Mouse (Mus musculus) testis, adult 2 months (tissue): ENCODE measurements around the gene Tnpo2. TPM values are rescaled to one million over a fixed set of nuclear protein-coding genes. Genes with fewer than 3 reads are reported as not detected.

Experiments
- H3K27ac ChIP-seq: fragments of 200-500 bp; 2 replicates; pipeline ENCODE4 v1.5.1; 2012; ENCODE audit warnings: low read depth, low read length; ENCODE audit not compliant: control insufficient read depth, insufficient read depth
- H3K27me3 ChIP-seq: fragments of 200-500 bp; 2 replicates; pipeline ENCODE4 v1.6.1; 2012; ENCODE audit warnings: mild to moderate bottlenecking, low read length, moderate library complexity; ENCODE audit not compliant: control insufficient read depth, insufficient read depth
- H3K36me3 ChIP-seq: fragments of 200-500 bp; 2 replicates; pipeline ENCODE4 v1.6.1; 2012; ENCODE audit warnings: mild to moderate bottlenecking, low read length; ENCODE audit not compliant: control insufficient read depth, insufficient read depth
- H3K4me1 ChIP-seq: fragments of 200-500 bp; 2 replicates; pipeline ENCODE4 v1.6.1; 2012; ENCODE audit warnings: low read length; ENCODE audit not compliant: control insufficient read depth, insufficient read depth
- H3K4me3 ChIP-seq: fragments of 200-500 bp; 2 replicates; pipeline ENCODE4 v1.5.1; 2012; ENCODE audit warnings: low read depth, mild to moderate bottlenecking, low read length, moderate library complexity, mixed read lengths; ENCODE audit not compliant: control insufficient read depth
- CTCF ChIP-seq: fragments of 200-500 bp; IDR thresholded peaks from 2 replicates; pipeline ENCODE4 v1.5.1; 2012; ENCODE audit warnings: low read depth, mild to moderate bottlenecking, inconsistent platforms, low read length, moderate library complexity; ENCODE audit not compliant: control insufficient read depth, insufficient read depth, insufficient replicate concordance
- POLR2A ChIP-seq: fragments of 200-500 bp; IDR thresholded peaks from 2 replicates; pipeline ENCODE4 v1.6.1; 2012; ENCODE audit warnings: low read depth, mild to moderate bottlenecking, inconsistent platforms, low read length, moderate library complexity; ENCODE audit not compliant: control insufficient read depth
- polyA plus RNA-seq: library from polyadenylated mRNA; depleted of rRNA; stranded (reverse); fragments of >200 nt; gene quantifications from 2 replicates; pipeline ENCODE4 v1.2.3, GENCODE M21; 2012

Gene Tnpo2
- polyA plus RNA-seq, 1 experiment = 44.9 TPM

DNA sequence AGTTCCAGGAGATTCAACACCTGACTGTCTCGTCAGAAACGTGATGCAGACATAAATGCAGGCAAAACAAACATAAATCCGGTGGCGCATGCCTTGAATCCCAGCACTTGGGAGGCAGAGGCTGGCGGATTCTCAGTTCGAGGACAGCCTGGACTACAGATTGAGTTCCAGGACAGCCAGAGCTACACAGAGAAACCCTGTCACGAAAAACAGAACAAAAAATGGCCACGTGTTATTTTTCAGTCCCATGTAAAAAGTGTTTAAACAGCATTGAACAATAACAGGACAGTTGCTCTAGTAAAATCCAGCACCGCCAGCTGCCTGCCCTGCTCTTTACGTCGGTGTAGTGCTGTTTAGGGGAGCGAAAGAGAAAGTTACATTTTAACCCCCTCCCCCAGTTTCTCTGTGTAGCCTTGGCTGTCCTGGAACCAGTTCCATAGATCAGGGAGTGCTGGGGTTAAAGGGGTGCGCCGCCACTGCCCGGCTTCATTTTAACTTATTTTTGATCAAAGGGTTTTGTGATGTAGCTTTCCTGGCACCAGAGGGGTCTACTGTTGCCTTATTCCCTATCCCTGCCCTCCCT is 896 bp upstream of the Tnpo2 start:
- Histone ChIP-seq H3K27me3 (no peaks in the 10 kb centered on the region), H3K4me3 (peak overlapping the region; percentile 12), H3K36me3 (no peaks in the 10 kb centered on the region), H3K4me1 (peaks cover 13% of the 10 kb centered on the region), H3K27ac (peak overlapping the region; percentile 61)
- TF ChIP-seq CTCF = no peak
- TF ChIP-seq POLR2A = no peak

DNA sequence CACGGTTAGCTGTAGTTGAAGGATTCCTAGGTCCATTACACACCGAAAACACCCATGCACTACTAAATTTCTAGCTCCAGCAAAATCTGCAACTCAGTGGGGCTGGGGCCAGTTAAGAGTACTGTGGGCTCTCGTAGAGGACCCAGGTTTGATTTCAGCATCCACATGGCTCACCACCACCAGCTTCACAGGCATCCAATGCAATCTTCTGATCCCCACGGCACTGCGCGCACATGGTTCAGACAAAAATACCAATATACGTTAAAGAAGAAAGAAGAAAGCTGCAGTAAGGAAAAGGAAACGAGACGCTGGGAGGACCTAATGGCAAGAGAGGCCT is 366 bp upstream of the Tnpo2 start:
- H3K27me3 ChIP-seq = no peaks in the 10 kb centered on the region
- H3K27ac ChIP-seq = peak overlapping the region; percentile 61; the same call in 1 of the 2 replicates
- peak overlapping the region; percentile 91 for H3K4me3 ChIP-seq
- no peak for TF ChIP-seq POLR2A
- TF ChIP-seq CTCF = no peak
- no peaks in the 10 kb centered on the region; the same call in 1 of the 2 replicates for H3K36me3 ChIP-seq
- peaks cover 13% of the 10 kb centered on the region for H3K4me1 ChIP-seq

DNA sequence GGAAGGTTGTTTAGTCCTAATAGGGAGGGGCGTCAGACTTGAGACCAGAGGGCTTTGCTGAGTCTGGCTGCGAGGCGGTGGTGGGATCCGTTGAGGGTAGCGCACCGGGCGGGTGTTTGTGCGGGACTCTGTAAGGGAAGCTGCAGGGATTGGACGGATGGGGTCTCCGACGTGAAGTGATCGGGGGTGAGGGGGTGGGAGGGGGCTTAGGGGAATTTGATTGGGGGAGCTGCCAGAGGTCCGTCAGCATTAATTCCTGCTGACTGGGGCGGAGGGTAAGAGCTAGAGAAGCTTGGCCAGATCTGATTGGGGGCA is 608 bp downstream of the Tnpo2 start:
- Histone ChIP-seq H3K27me3 (no peaks in the 10 kb centered on the region), H3K4me3 (peak overlapping the region; percentile 91), H3K4me1 (peaks cover 13% of the 10 kb centered on the region), H3K27ac (peak overlapping the region; percentile 85), H3K36me3 (no peaks in the 10 kb centered on the region; the same call in 1 of the 2 replicates)
- TF ChIP-seq CTCF (no peak), POLR2A (no peak)

DNA sequence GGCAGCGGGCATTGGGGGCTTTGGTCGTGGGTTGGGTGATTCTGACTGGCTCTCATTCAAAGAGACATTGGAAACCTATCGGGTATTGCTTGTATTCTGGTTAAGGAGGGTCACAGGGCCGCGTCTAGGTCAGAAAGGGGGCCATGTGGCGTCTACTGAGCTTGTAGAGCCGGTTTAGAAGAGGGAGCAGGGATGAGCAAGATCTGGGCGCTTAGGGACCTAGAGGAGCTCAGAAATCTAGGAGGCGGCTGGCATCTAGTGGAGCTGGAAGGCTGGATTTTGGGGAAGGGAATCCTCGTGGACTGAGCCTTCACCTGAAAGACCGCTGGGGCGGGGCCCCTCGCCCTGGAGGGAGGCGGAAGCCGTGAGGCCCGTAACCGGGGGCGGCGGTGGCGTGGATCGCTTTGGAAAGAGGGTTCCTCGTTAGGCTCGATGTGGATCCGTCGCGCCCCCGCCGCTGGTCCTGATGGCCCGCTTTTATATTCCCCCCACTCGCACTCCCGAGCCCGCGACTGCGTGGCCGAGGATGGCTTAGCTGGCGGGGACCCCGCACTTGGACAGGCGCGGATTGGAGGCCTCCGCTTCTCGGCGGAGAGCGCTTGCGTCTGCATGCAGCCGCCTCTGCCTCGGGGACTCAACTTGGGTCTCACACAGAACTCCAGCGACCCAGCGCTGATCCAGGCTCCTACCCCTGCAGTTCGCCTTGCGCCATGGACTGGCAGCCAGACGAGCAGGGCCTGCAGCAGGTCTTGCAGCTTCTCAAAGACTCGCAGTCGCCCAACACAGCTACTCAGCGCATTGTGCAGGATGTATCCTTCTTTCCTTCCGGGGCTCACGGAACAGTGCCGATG is 1.2 kb downstream of the Tnpo2 start:
- peak overlapping the region; percentile 91 for H3K4me3 ChIP-seq
- no peaks in the 10 kb centered on the region for H3K27me3 ChIP-seq
- no peaks in the 10 kb centered on the region; the same call in 1 of the 2 replicates for H3K36me3 ChIP-seq
- TF ChIP-seq CTCF = no peak
- 0 out of 2 replicates have a peak, but pooled peaks have one; percentile 21 for TF ChIP-seq POLR2A
- peak overlapping the region; percentile 68 for H3K27ac ChIP-seq
- H3K4me1 ChIP-seq = peaks cover 13% of the 10 kb centered on the region

DNA sequence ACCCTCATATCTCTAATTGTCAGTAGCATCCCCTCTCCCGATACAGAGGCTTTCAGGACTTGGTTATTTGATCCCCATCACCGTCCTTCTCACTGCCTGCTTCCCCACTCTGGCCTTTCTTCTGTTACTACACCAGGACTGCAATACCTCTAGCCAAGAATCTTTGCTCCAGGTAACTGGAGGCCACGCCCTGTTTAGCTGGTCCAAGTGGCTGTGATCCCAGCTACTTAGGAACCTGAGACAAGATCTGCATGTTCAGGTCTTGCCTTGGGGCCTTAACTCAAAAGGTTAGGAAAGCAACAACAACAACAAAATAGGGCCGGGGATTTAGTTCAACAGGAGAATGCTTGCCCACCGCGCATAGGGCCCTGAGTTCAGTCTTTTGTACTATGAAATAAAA is 6.9 kb downstream of the Tnpo2 start:
- Histone ChIP-seq H3K4me1 (no peaks in the 10 kb centered on the region), H3K27me3 (no peaks in the 10 kb centered on the region), H3K4me3 (no peak overlapping the region), H3K27ac (no peak overlapping the region), H3K36me3 (no peaks in the 10 kb centered on the region; the same call in 1 of the 2 replicates)
- TF ChIP-seq POLR2A = no peak
- TF ChIP-seq CTCF = no peak

DNA sequence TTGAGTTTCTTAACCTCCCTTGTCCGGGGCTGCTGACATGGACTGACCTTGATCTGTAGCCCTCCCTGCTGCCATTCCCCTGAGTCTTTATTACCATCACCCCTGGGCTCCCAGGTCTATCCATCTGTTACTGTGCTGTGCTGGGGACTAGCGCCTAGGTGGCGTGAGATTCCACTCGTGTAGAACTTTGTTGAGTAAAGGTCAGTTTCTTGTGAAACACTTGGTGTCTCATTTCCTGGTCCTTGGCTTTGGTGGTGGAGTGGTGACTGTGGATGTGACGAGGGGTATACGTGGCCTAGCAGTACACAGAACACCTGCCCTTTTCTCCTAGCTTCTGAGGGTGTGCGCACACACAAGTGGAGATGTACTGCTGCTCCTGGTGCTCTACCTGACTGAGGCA is 20.7 kb downstream of the Tnpo2 start:
- Histone ChIP-seq H3K4me1 (peaks cover 2% of the 10 kb centered on the region), H3K27ac (no peak overlapping the region), H3K27me3 (no peaks in the 10 kb centered on the region), H3K36me3 (no peaks in the 10 kb centered on the region; the same call in 1 of the 2 replicates), H3K4me3 (no peak overlapping the region)
- no peak for TF ChIP-seq CTCF
- TF ChIP-seq POLR2A = no peak

DNA sequence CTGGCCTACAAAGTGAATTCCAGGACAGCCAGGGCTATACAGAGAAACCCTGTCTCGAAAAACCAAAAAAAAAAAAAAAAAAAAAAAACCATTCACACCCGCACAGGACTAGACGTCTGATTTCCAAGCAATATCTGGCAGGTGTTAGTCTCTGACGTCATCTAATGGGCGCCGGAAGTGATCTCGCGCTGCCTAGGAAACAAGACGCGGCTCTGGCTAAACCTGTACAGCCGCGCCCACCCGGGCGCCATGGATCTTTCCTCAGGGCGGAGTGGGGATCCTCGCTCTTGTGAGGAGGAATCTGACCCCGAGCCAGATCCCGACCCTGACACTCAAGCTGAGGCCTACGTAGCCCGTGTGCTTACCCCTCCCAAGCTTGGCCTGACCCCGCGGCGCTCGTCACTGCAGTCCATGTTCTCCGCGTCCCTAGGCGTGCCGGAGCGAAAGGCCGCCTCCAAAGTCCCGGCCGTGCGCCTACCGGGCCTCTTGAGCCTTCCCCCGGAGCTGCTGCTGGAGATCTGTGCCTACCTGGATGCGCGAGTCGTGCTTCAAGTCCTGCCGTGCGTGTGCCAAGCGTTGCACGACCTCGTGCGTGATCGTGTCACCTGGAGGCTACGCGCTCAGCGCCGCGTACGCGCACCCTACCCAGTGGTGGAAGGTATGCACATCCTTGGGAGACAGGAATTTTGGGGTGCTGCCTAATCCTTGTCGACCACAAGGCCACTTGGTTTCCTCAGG is 23.3 kb downstream of the Tnpo2 start, which contains the start of gene Fbxw9:
Fbxw9 (plus strand) TSS at position 177 of the 738 bp plus-strand sequence.
- Histone ChIP-seq H3K36me3 (no peaks in the 10 kb centered on the region; the same call in 1 of the 2 replicates), H3K27ac (peak within 1 kb of the TSS; percentile 73), H3K4me3 (peak within 1 kb of the TSS; percentile 97), H3K4me1 (peaks cover 2% of the 10 kb centered on the region), H3K27me3 (no peaks in the 10 kb centered on the region)
- TF ChIP-seq CTCF = peak; percentile 33; the same call in 1 of the 2 replicates
- peak; percentile 69 for TF ChIP-seq POLR2A
